Mouse (Mus musculus) liver, postnatal 0 days (tissue): ENCODE data around the gene Elmod1.

ENCODE experiments used
- CTCF ChIP-seq: sonication (generic); IDR thresholded peaks from 2 replicates; pipeline ENCODE4 v1.5.1; 2016; ENCODE audit warnings: antibody characterized with exemption, low read depth
- EP300 ChIP-seq: IDR thresholded peaks from 2 replicates; pipeline ENCODE4 v1.6.1; 2016; ENCODE audit warnings: antibody characterized with exemption, low read depth, mild to moderate bottlenecking

DNA sequence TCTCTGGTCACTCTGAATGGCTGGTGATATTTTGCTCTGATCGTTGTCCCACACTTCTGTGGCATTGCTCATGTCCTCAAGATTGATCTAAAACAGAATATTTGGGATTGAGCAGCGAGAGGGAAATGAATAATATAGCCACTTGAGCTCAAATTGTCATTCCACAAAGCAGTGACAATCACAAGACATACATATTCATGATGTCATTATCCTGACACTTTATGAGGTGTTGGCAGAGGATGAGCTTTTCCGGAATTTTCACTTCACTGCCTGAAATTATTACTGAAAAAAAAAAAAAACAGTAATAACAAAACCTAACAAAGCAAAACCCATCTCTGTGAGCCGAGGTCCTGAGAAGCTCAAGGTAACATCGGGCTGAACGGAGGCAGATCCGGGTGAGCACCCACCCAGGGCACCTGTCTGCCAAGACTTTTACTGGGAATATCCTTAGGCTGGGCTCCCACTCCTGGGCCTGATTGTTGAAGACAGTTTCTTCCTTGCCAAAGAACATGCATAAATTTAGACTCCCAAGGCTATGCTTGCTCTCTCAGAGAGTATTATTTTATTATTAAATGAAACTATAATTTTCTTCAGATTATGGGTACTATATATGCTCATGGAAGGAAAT is 71.8 kb downstream of the Elmod1 start:
- TF ChIP-seq CTCF, result no peak
- no peak for TF ChIP-seq EP300
